Mouse (Mus musculus): ENCODE results near the gene Olfr56.

DNA sequence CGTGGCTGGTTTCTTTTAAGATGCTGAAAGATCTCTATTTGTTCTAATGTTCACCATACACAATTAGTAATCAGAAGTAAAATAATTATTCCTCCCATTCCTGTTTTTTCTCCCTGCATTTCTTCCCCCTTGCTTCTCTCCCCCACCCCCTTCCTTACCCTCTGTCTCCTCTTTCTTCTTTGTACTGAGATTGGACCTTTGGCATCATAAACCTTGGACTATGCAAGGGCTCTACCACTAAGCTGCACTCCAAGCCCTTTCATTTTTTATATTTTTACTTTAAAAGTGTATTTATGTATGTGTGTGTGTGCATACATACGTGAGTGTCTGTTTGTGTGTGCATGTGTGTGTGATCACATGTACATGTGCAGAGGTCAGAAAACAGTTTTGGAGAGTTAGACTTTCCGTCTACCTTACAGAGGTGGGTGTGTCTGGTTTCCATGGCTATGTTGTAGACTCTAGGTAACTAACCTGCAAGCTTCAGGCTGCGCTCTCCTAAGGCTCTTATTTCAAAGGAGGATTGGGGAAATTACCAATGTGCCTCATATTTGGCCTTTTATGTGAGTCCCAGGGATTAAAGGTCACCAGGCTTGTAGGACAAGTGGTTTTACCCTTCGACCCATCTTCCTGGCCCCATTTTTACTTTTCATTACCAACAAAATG, 110.4 kb downstream of the Olfr56 start:
- TF ChIP-seq ZNF384 (IDR thresholded peaks at IDR 0.05; ENCODE audit: low read depth, low read length) (no peak), HCFC1 (IDR thresholded peaks at IDR 0.05; ENCODE audit: borderline replicate concordance, insufficient read depth, low read length) (no peak), CHD2 (IDR thresholded peaks at IDR 0.05; ENCODE audit: low read depth, low read length) (no peak), MAFK (IDR thresholded peaks at IDR 0.05; ENCODE audit: insufficient read depth, low read depth, low read length) (no peak)
